22 mouse cellular contexts compared by ENCODE assay signal in the genomic region with DNA sequence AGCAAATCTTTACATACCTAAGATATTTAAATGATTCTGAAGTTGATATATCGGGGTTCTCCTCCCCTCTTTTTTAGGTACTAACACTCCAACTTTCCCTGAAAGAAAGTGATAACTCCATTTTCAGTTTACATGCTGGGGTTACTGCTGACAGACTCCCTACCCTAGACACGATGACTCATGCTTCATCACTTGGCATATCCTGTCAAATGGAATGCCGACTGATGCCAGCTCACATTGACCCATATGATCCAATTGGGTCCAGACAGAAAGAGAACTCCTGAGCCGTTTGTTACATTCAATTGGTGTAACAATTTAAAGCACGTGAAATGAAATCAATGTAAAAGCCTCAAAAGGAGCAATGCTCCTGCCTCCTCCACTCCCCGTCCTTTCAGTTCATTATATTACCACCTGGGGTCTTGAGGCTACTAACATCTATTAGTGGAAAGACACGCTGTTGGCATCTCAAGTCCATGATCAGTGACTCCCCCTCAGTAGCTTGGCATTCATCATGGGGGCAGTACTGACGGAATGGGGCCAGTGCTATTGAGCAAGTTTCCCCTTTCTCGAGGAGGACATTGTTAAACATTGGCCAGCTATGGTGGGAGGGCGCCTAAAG.
DNase-seq lines count a peak whose midpoint lies in the region; ATAC-seq and TF ChIP-seq lines count a peak whose summit lies in the region.
"Had no signal": no experiment of that assay in that cellular context is flagged by ENCODE, and none has a peak within 500 bp of the region (broad histone marks: within the 10 kb centered on the region; RNA-seq: fewer than 3 reads in every experiment).

No protein-coding gene starts in this region.

- H3K27ac ChIP-seq in forebrain, embryonic 14.5 days (ENCODE audit: low read depth, low read length) = no peak overlapping the region
- no peak overlapping the region for H3K27ac ChIP-seq in forebrain, embryonic 15.5 days (replicated peaks)
- 0 out of 2 replicates have a peak overlapping the region, but pooled peaks have one; percentile 33 for H3K27ac ChIP-seq in layer of hippocampus, adult 2 months
- H3K27ac ChIP-seq: embryonic facial prominence, embryonic 12.5 days; forebrain, embryonic 12.5 days; heart, adult 2 months; heart, embryonic 13.5 days; hindbrain, embryonic 12.5 days had no signal

- H3ac ChIP-seq in myocyte (ENCODE audit: control insufficient read depth, insufficient read length) = no peak overlapping the region

- peaks cover 12% of the 10 kb centered on the region; the same call in 1 of the 2 replicates for H3K36me3 ChIP-seq in forebrain, embryonic 14.5 days (ENCODE audit: control insufficient read depth, insufficient read depth, low read length)
- no peaks in the 10 kb centered on the region for H3K36me3 ChIP-seq in forebrain, embryonic 15.5 days
- no peaks in the 10 kb centered on the region for H3K36me3 ChIP-seq in myocyte (ENCODE audit: control insufficient read depth, insufficient read depth)
- H3K36me3 ChIP-seq: embryonic facial prominence, embryonic 12.5 days; hindbrain, embryonic 12.5 days had no signal

- no peaks in the 10 kb centered on the region for H3K9me3 ChIP-seq in forebrain, embryonic 14.5 days (replicated peaks; ENCODE audit: control insufficient read depth, low read length)
- H3K9me3 ChIP-seq in forebrain, embryonic 15.5 days = no peaks in the 10 kb centered on the region
- H3K9me3 ChIP-seq: embryonic facial prominence, embryonic 12.5 days; forebrain, embryonic 12.5 days; heart, embryonic 13.5 days; hindbrain, embryonic 12.5 days had no signal

- WGBS in forebrain, embryonic 14.5 days = 67% methylated on average over 10 of the region's 10 CpGs
- 65% methylated on average over 10 of the region's 10 CpGs for WGBS in forebrain, embryonic 15.5 days

- DNase-seq in forebrain, embryonic 14.5 days (ENCODE audit: low spot score) = no peak
- DNase-seq in layer of hippocampus, adult 2 months (ENCODE audit: low spot score in 2 of 2) = no peak
- DNase-seq in layer of hippocampus, postnatal 10 days (ENCODE audit: low spot score in 2 of 2) = no peak
- peak; percentile 87 for DNase-seq in NIH3T3 (ENCODE audit: low read depth)
- no peak for DNase-seq in right cerebral cortex, postnatal 10 days (ENCODE audit: low spot score in 2 of 2)
- no peak for DNase-seq in heart, adult 18-20 months
- DNase-seq: adrenal gland, postnatal 10 days; B cell, adult 2 months; cerebellum, adult 11-12 months; cerebellum, adult 9-10 months; cerebellum, postnatal 25 days; gastrocnemius, postnatal 36 days; heart, adult 2 months; heart, postnatal 36 days; kidney, adult 2 months had no signal

- TF ChIP-seq CTCF in layer of hippocampus, adult 2 months (conservative IDR thresholded peaks at IDR 0.05) = no peak

- 0 out of 2 replicates have a peak, but pooled peaks have one; percentile 34 for ATAC-seq in forebrain, embryonic 14.5 days
- ATAC-seq in forebrain, embryonic 15.5 days (replicated peaks) = no peak
- ATAC-seq: intestine, embryonic 16.5 days had no signal

- H3K27me3 ChIP-seq in forebrain, embryonic 14.5 days (replicated peaks; ENCODE audit: control insufficient read depth, insufficient read depth, low read length) = no peaks in the 10 kb centered on the region
- no peaks in the 10 kb centered on the region for H3K27me3 ChIP-seq in forebrain, embryonic 15.5 days
- no peaks in the 10 kb centered on the region for H3K27me3 ChIP-seq in myocyte (ENCODE audit: control insufficient read depth, insufficient read depth, insufficient read length)
- H3K27me3 ChIP-seq: embryonic facial prominence, embryonic 12.5 days; heart, embryonic 13.5 days; hindbrain, embryonic 12.5 days had no signal

- H3K4me3 ChIP-seq in forebrain, embryonic 14.5 days (ENCODE audit: low read depth, low read length) = no peak overlapping the region
- no peak overlapping the region for H3K4me3 ChIP-seq in forebrain, embryonic 15.5 days
- no peak overlapping the region for H3K4me3 ChIP-seq in layer of hippocampus, adult 2 months
- H3K4me3 ChIP-seq in myocyte = no peak overlapping the region
- H3K4me3 ChIP-seq: embryonic facial prominence, embryonic 12.5 days; forebrain, embryonic 12.5 days; heart, adult 2 months; heart, embryonic 13.5 days; hindbrain, embryonic 12.5 days had no signal

- no peak overlapping the region for H3K9ac ChIP-seq in forebrain, embryonic 14.5 days (ENCODE audit: low read length)
- no peak overlapping the region for H3K9ac ChIP-seq in forebrain, embryonic 15.5 days (replicated peaks)
- H3K9ac ChIP-seq: embryonic facial prominence, embryonic 12.5 days; forebrain, embryonic 12.5 days; heart, embryonic 13.5 days; hindbrain, embryonic 12.5 days had no signal

- TF ChIP-seq POLR2A in myocyte (IDR thresholded peaks at IDR 0.05; ENCODE audit: insufficient read length, low read depth) = no peak

- H3K79me2 ChIP-seq in myocyte (ENCODE audit: control insufficient read depth, insufficient read depth) = no peaks in the 10 kb centered on the region

- no peak overlapping the region for H3K4me2 ChIP-seq in forebrain, embryonic 14.5 days (ENCODE audit: low read length)
- no peak overlapping the region for H3K4me2 ChIP-seq in forebrain, embryonic 15.5 days (replicated peaks)
- H3K4me2 ChIP-seq in myocyte (ENCODE audit: low read depth) = peak overlapping the region; percentile 67
- H3K4me2 ChIP-seq: embryonic facial prominence, embryonic 12.5 days; forebrain, embryonic 12.5 days; heart, embryonic 13.5 days; hindbrain, embryonic 12.5 days had no signal

- peaks cover 6% of the 10 kb centered on the region for H3K4me1 ChIP-seq in forebrain, embryonic 14.5 days (ENCODE audit: control insufficient read depth, insufficient read depth, low read length)
- H3K4me1 ChIP-seq in forebrain, embryonic 15.5 days = peaks cover 11% of the 10 kb centered on the region
- H3K4me1 ChIP-seq: forebrain, embryonic 12.5 days; hindbrain, embryonic 12.5 days had no signal

TF ChIP-seq in myocyte, 11 proteins besides CTCF, POLR2A, EP300 and RAD21:
- no peak for TF ChIP-seq SRF (IDR thresholded peaks at IDR 0.05; ENCODE audit: control insufficient read depth, insufficient read length, low read depth)
- TF ChIP-seq TCF12 (IDR thresholded peaks at IDR 0.05; ENCODE audit: insufficient read depth, poor library complexity, severe bottlenecking) = no peak
- no peak for TF ChIP-seq CEBPB (IDR thresholded peaks at IDR 0.05; ENCODE audit: insufficient read depth, poor library complexity, severe bottlenecking)
- no peak for TF ChIP-seq E2F4 (IDR thresholded peaks at IDR 0.05; ENCODE audit: insufficient read depth)
- TF ChIP-seq USF1 (IDR thresholded peaks at IDR 0.05; ENCODE audit: low read depth) = no peak
- TF ChIP-seq MYOD1 (IDR thresholded peaks at IDR 0.05; ENCODE audit: control insufficient read depth in 1 of 3, insufficient read length in 2 of 3, low read depth in 2 of 3) = no peak
- TF ChIP-seq POLR2AphosphoS2 (IDR thresholded peaks at IDR 0.05; ENCODE audit: insufficient read length, low read depth) = no peak
- no peak for TF ChIP-seq MAX (IDR thresholded peaks at IDR 0.05; ENCODE audit: low read depth)
- TF ChIP-seq TCF3 (IDR thresholded peaks at IDR 0.05; ENCODE audit: insufficient read length, low read depth) = no peak
- no peak for TF ChIP-seq REST (IDR thresholded peaks at IDR 0.05; ENCODE audit: insufficient read depth, insufficient read length)
- TF ChIP-seq MYOG (IDR thresholded peaks at IDR 0.05; ENCODE audit: control insufficient read depth in 1 of 3, insufficient read depth in 1 of 3, insufficient read length in 2 of 3, low read depth in 2 of 3) = no peak
